Mouse (Mus musculus) forebrain, embryonic 10.5 days (tissue): Measurements from ENCODE around the gene Ss18l2. TPM values are rescaled to one million over a fixed set of nuclear protein-coding genes. Genes with fewer than 3 reads are reported as not detected.

Source experiments
- DNase-seq: peaks from one replicate; pipeline ENCODE4 v3.0.0-alpha.2; 2017; ENCODE audit warnings: low spot score; ENCODE audit errors: extremely low spot score
- H3K27ac ChIP-seq: fragments of 300-500 bp; sonication (generic); 2 replicates; pipeline ENCODE4 v1.5.1; 2016; ENCODE audit warnings: mild to moderate bottlenecking
- H3K27me3 ChIP-seq: fragments of 300-500 bp; sonication (generic); 2 replicates; pipeline ENCODE4 v1.6.1; 2016; ENCODE audit warnings: mild to moderate bottlenecking; ENCODE audit not compliant: poor library complexity, severe bottlenecking
- H3K36me3 ChIP-seq: fragments of 300-500 bp; sonication (generic); replicated peaks from 2 replicates; pipeline ENCODE4 v1.6.1; 2016; ENCODE audit warnings: mild to moderate bottlenecking, moderate library complexity
- H3K4me1 ChIP-seq: fragments of 300-500 bp; sonication (generic); 2 replicates; pipeline ENCODE4 v1.6.1; 2016
- H3K4me3 ChIP-seq: fragments of 300-500 bp; sonication (generic); 2 replicates; pipeline ENCODE4 v1.5.1; 2016; ENCODE audit warnings: mild to moderate bottlenecking, moderate library complexity
- H3K9me3 ChIP-seq: fragments of 300-500 bp; sonication (generic); 2 replicates; pipeline ENCODE4 v1.6.1; 2016; ENCODE audit warnings: mild to moderate bottlenecking, moderate library complexity
- WGBS: fragments of 180-500 bp; shearing (Covaris S2); methylation state at CpG from one replicate; pipeline ENCODE4 v1.1.7; 2016; 5-methylcytosine and 5-hydroxymethylcytosine counted together
- polyA plus RNA-seq: library from polyadenylated mRNA; unstranded; fragments of >200 nt; fragmentation: Nextera tagmentation; extraction: Ambion mirVana; gene quantifications from 2 replicates; pipeline ENCODE4 v1.2.1, GENCODE M21; 2016

Ss18l2 gene
- polyA plus RNA-seq, 1 experiment from 2014 or later: 85.3 TPM

GRCm38 (mm10) chr9:121707801-121708200 is 2.3 kb upstream of the Ss18l2 start:
- WGBS: 76% methylated on average over 6 of the region's 6 CpGs
- no peaks in the 10 kb centered on the region for H3K27me3 ChIP-seq
- H3K4me1 ChIP-seq: peaks cover 50% of the 10 kb centered on the region
- DNase-seq: no peak
- no peak overlapping the region for H3K27ac ChIP-seq
- H3K4me3 ChIP-seq: no peak overlapping the region
- H3K36me3 ChIP-seq: peaks cover 7% of the 10 kb centered on the region
- H3K9me3 ChIP-seq: no peaks in the 10 kb centered on the region

- no peaks in the 10 kb centered on the region for H3K9me3 ChIP-seq
- no peak overlapping the region for H3K4me3 ChIP-seq
- H3K4me1 ChIP-seq: peaks cover 42% of the 10 kb centered on the region
- WGBS: 77% methylated on average over 7 of the region's 7 CpGs
- H3K36me3 ChIP-seq: peaks cover 17% of the 10 kb centered on the region
- H3K27ac ChIP-seq: no peak overlapping the region
- DNase-seq: peak; percentile 13
- no peaks in the 10 kb centered on the region for H3K27me3 ChIP-seq
These were observed 1.3 kb upstream of the Ss18l2 start for GRCm38 (mm10) chr9:121708506-121709486.

GRCm38 (mm10) chr9:121710584-121710975 is 451 bp downstream of the Ss18l2 start:
- WGBS: under 1% methylated on average over 18 of the region's 18 CpGs
- peaks cover 26% of the 10 kb centered on the region for H3K4me1 ChIP-seq
- H3K27ac ChIP-seq: peak overlapping the region; percentile 90
- H3K9me3 ChIP-seq: no peaks in the 10 kb centered on the region
- no peak for DNase-seq
- H3K4me3 ChIP-seq: peak overlapping the region; percentile 94
- no peaks in the 10 kb centered on the region for H3K27me3 ChIP-seq
- peaks cover 17% of the 10 kb centered on the region for H3K36me3 ChIP-seq

GRCm38 (mm10) chr9:121717048-121717447 is 6.9 kb downstream of the Ss18l2 start:
- H3K4me3 ChIP-seq: no peak overlapping the region
- H3K27me3 ChIP-seq: no peaks in the 10 kb centered on the region
- WGBS: 88% methylated on average over 2 of the region's 2 CpGs
- H3K4me1 ChIP-seq: peaks cover 24% of the 10 kb centered on the region
- H3K27ac ChIP-seq: no peak overlapping the region
- no peak for DNase-seq
- H3K36me3 ChIP-seq: peaks cover 21% of the 10 kb centered on the region
- H3K9me3 ChIP-seq: no peaks in the 10 kb centered on the region

- H3K4me1 ChIP-seq: peaks cover 24% of the 10 kb centered on the region
- peak overlapping the region; percentile 96 for H3K27ac ChIP-seq
- H3K4me3 ChIP-seq: peak overlapping the region; percentile 96
- no peak for DNase-seq
- H3K9me3 ChIP-seq: no peaks in the 10 kb centered on the region
- H3K27me3 ChIP-seq: no peaks in the 10 kb centered on the region
- peaks cover 10% of the 10 kb centered on the region for H3K36me3 ChIP-seq
- WGBS: 67% methylated on average over 15 of the region's 15 CpGs
These were observed 8.1 kb downstream of the Ss18l2 start for GRCm38 (mm10) chr9:121718070-121718705.

- H3K4me1 ChIP-seq: peaks cover 24% of the 10 kb centered on the region
- H3K4me3 ChIP-seq: peak within 1 kb of the TSS; percentile 96
- H3K9me3 ChIP-seq: no peaks in the 10 kb centered on the region
- H3K36me3 ChIP-seq: peaks cover 4% of the 10 kb centered on the region
- peak; percentile 96 for DNase-seq
- H3K27me3 ChIP-seq: no peaks in the 10 kb centered on the region
- under 1% methylated on average over 61 of the region's 61 CpGs for WGBS
- peak within 1 kb of the TSS; percentile 96 for H3K27ac ChIP-seq
These were observed 8.7 kb downstream of the Ss18l2 start, which contains the start of gene Nktr for GRCm38 (mm10) chr9:121718792-121719318. Gene Nktr (plus strand): TSS chr9:121719169.

GRCm38 (mm10) chr9:121719347-121720331 is 9.5 kb downstream of the Ss18l2 start:
- H3K9me3 ChIP-seq: no peaks in the 10 kb centered on the region
- under 1% methylated on average over 79 of the region's 87 CpGs for WGBS
- peaks cover 24% of the 10 kb centered on the region for H3K4me1 ChIP-seq
- peak overlapping the region; percentile 96 for H3K4me3 ChIP-seq
- DNase-seq: peak; percentile 47
- no peaks in the 10 kb centered on the region for H3K27me3 ChIP-seq
- peak overlapping the region; percentile 96 for H3K27ac ChIP-seq
- peaks cover 4% of the 10 kb centered on the region for H3K36me3 ChIP-seq

GRCm38 (mm10) chr9:121740490-121740889 is 30.4 kb downstream of the Ss18l2 start:
- no peak overlapping the region for H3K27ac ChIP-seq
- no peaks in the 10 kb centered on the region for H3K27me3 ChIP-seq
- H3K9me3 ChIP-seq: no peaks in the 10 kb centered on the region
- peaks cover 81% of the 10 kb centered on the region for H3K36me3 ChIP-seq
- no peaks in the 10 kb centered on the region for H3K4me1 ChIP-seq
- DNase-seq: no peak
- no peak overlapping the region for H3K4me3 ChIP-seq
- WGBS: 93% methylated on average over 6 of the region's 6 CpGs

GRCm38 (mm10) chr9:121741168-121741567 is 31.0 kb downstream of the Ss18l2 start:
- Histone ChIP-seq H3K27me3 (no peaks in the 10 kb centered on the region), H3K4me3 (no peak overlapping the region), H3K9me3 (no peaks in the 10 kb centered on the region), H3K36me3 (peaks cover 81% of the 10 kb centered on the region), H3K4me1 (no peaks in the 10 kb centered on the region), H3K27ac (no peak overlapping the region)
- no peak for DNase-seq
- 94% methylated on average over 3 of the region's 3 CpGs for WGBS

GRCm38 (mm10) chr9:121744051-121744450 is 33.9 kb downstream of the Ss18l2 start:
- H3K36me3 ChIP-seq: peaks cover 96% of the 10 kb centered on the region

GRCm38 (mm10) chr9:121752774-121753173 is 42.6 kb downstream of the Ss18l2 start:
- Histone ChIP-seq H3K9me3 (no peaks in the 10 kb centered on the region), H3K36me3 (peaks cover 93% of the 10 kb centered on the region), H3K27ac (no peak overlapping the region), H3K4me3 (no peak overlapping the region), H3K27me3 (no peaks in the 10 kb centered on the region), H3K4me1 (peaks cover 5% of the 10 kb centered on the region)
- no peak for DNase-seq
- 94% methylated on average over 9 of the region's 9 CpGs for WGBS

More at GRCm38 (mm10) chr9:121744051-121744450, 33.9 kb downstream of the Ss18l2 start:
- H3K27me3 ChIP-seq: no peaks in the 10 kb centered on the region
- no peak overlapping the region for H3K4me3 ChIP-seq
- H3K27ac ChIP-seq: no peak overlapping the region
- no peaks in the 10 kb centered on the region for H3K4me1 ChIP-seq
- H3K9me3 ChIP-seq: no peaks in the 10 kb centered on the region
- WGBS: 90% methylated on average over 8 of the region's 8 CpGs
- no peak for DNase-seq

- no peak overlapping the region for H3K4me3 ChIP-seq
- peaks cover 22% of the 10 kb centered on the region for H3K4me1 ChIP-seq
- DNase-seq: no peak
- 90% methylated on average over 3 of the region's 3 CpGs for WGBS
- H3K36me3 ChIP-seq: peaks cover 74% of the 10 kb centered on the region
- H3K9me3 ChIP-seq: no peaks in the 10 kb centered on the region
- H3K27ac ChIP-seq: no peak overlapping the region
- H3K27me3 ChIP-seq: 0 out of 2 replicates have a peak, but pooled peaks cover 4% of the 10 kb centered on the region
These were observed 44.5 kb downstream of the Ss18l2 start for GRCm38 (mm10) chr9:121754624-121755023.
